Mouse (Mus musculus): ENCODE data around the gene Cnot11.
"Not testable (repeated sequence)": the region's sequence is repeated elsewhere in the genome, so short reads cannot be mapped to it uniquely, and the experiment has no call there.

The Cnot11 gene

GRCm38 (mm10) chr1:39579139-39579538 is 44.3 kb downstream of the Cnot11 start:
- no peak for DNase-seq (ENCODE audit: low spot score)

GRCm38 (mm10) chr1:39581215-39581614 is 46.4 kb downstream of the Cnot11 start:
- DNase-seq (ENCODE audit: low spot score): no peak

GRCm38 (mm10) chr1:39583173-39583572 is 48.4 kb downstream of the Cnot11 start:
- DNase-seq (ENCODE audit: low spot score): no peak

- DNase-seq (ENCODE audit: low spot score): no peak
Observed at GRCm38 (mm10) chr1:39585416-39585815, 50.6 kb downstream of the Cnot11 start.

GRCm38 (mm10) chr1:39590193-39590592 is 55.4 kb downstream of the Cnot11 start:
- DNase-seq (ENCODE audit: low spot score): no peak

GRCm38 (mm10) chr1:39591557-39591956 is 56.8 kb downstream of the Cnot11 start:
- not testable (repeated sequence) for DNase-seq (ENCODE audit: low spot score)

- no peak for DNase-seq (ENCODE audit: low spot score)
Observed at GRCm38 (mm10) chr1:39592090-39592489, 57.3 kb downstream of the Cnot11 start.

- DNase-seq (ENCODE audit: low spot score): no peak
Observed at GRCm38 (mm10) chr1:39593836-39594235, 59.0 kb downstream of the Cnot11 start.
